In the genomic region with DNA sequence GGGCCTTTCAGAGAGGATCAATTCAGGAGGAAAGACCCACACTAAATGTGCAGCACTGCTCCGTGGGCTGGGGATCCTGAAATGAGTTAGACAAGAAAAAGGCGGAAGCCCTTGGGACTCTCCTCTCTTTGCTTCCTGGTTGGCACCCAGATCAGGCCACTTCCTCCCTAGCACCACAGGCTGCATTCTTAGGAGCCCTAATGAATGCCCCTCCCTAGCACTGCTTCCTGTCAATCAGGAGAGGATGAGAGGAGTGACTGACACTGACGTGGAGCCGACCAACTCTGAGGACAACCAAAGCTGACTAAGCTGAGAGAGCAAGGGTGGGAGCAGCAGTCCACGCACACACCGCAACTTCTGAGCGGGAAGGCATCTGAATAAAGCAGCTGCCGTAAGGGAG, we compare ENCODE assay signal across 9 mouse cellular contexts.
DNase-seq lines count a peak whose midpoint lies in the region; TF ChIP-seq lines count a peak whose summit lies in the region.
"Had no signal": no experiment of that assay in that cellular context is flagged by ENCODE, and none has a peak within 500 bp of the region (broad histone marks: within the 10 kb centered on the region; RNA-seq: fewer than 3 reads in every experiment).

No protein-coding gene starts in this region.

- TF ChIP-seq EP300 in CH12.LX (IDR thresholded peaks at IDR 0.05; ENCODE audit: low read length), result no peak

- H3K9me3 ChIP-seq in CH12.LX (replicated peaks; ENCODE audit: low read length), result no peaks in the 10 kb centered on the region

- peak; percentile 10 for DNase-seq in CH12.LX (ENCODE audit: extremely low read depth)
- DNase-seq in ZHBTc4 (ENCODE audit: low read depth, low spot score), result peak; percentile 70
- DNase-seq in induced T-regulatory cell, adult 2 months (ENCODE audit: low read depth), result peak; percentile 55
- DNase-seq in ovary, postnatal 36 days (ENCODE audit: low spot score), result no peak
- no peak for DNase-seq in adrenal gland, postnatal 10 days
- DNase-seq in c-Kit-positive CD71-positive TER-119-positive erythroid progenitor cells, embryonic 14.5 days (ENCODE audit: low spot score), result no peak
- DNase-seq: gastrocnemius, adult 2 months; thymus, postnatal 36 days had no signal

- in situ Hi-C loops in CH12.LX (cut with MboI; ENCODE audit: low pct_ligation_motif_present, low pct_unique_long_range_greater_than_20kb, low sequenced_read_pairs), result no loop called here

- no peak overlapping the region for H3K27ac ChIP-seq in CH12.LX (ENCODE audit: insufficient read depth, low read depth)
- peak overlapping the region; percentile 59 for H3K27ac ChIP-seq in macrophage
- H3K27ac ChIP-seq: gastrocnemius, adult 2 months had no signal

- dilution Hi-C loops in CH12.LX (cut with MboI; ENCODE audit: extremely low pct_ligation_motif_present, extremely low pct_unique_long_range_greater_than_20kb, low sequenced_read_pairs), result no loop called here

- 46% methylated on average over 8 of the region's 8 CpGs for WGBS in macrophage (ENCODE audit: missing documents)

- H3K36me3 ChIP-seq in CH12.LX (replicated peaks in 1 of 2; ENCODE audit: control insufficient read depth in 1 of 2, insufficient read depth in 1 of 2, low read length in 1 of 2), result peaks cover 66 to 92% of the 10 kb centered on the region in 2 experiments
- peaks cover 57% of the 10 kb centered on the region; the same call in 1 of the 2 replicates for H3K36me3 ChIP-seq in macrophage (ENCODE audit: inconsistent target)

- no peak overlapping the region for H3K4me2 ChIP-seq in CH12.LX (ENCODE audit: insufficient read depth, low read depth, poor library complexity, severe bottlenecking)

- no peak for TF ChIP-seq POLR2A in CH12.LX (IDR thresholded peaks at IDR 0.05; ENCODE audit: low read depth, low read length)

- no peaks in the 10 kb centered on the region for H3K4me1 ChIP-seq in CH12.LX (ENCODE audit: control insufficient read depth in 1 of 2, insufficient read depth in 2 of 2)

- no peak overlapping the region for H3K9ac ChIP-seq in CH12.LX (ENCODE audit: insufficient read depth, low read depth)

- TF ChIP-seq RAD21 in CH12.LX (IDR thresholded peaks at IDR 0.05; ENCODE audit: low read depth, low read length), result no peak

- no peak overlapping the region for H3K4me3 ChIP-seq in CH12.LX (replicated peaks in 1 of 3; ENCODE audit: low read depth in 2 of 3, low read length in 2 of 3, poor library complexity in 1 of 3)
- no peak overlapping the region for H3K4me3 ChIP-seq in macrophage (ENCODE audit: inconsistent target)
- H3K4me3 ChIP-seq: gastrocnemius, adult 2 months had no signal

- no peaks in the 10 kb centered on the region for H3K79me2 ChIP-seq in CH12.LX (replicated peaks; ENCODE audit: control insufficient read depth, extremely low read depth, insufficient read depth, poor library complexity, severe bottlenecking)
- no peaks in the 10 kb centered on the region for H3K79me2 ChIP-seq in macrophage (ENCODE audit: inconsistent target)

- no peak for TF ChIP-seq CTCF in CH12.LX (conservative IDR thresholded peaks at IDR 0.05 in 1 of 2, IDR thresholded peaks at IDR 0.05 in 1 of 2; ENCODE audit: low read depth in 2 of 2, low read length in 2 of 2)

- no peaks in the 10 kb centered on the region for H3K27me3 ChIP-seq in CH12.LX (replicated peaks)

TF ChIP-seq in CH12.LX, 34 proteins besides CTCF, POLR2A, EP300 and RAD21:
- TF ChIP-seq USF2 (conservative IDR thresholded peaks at IDR 0.05; ENCODE audit: low read depth, low read length) (no peak), UBTF (IDR thresholded peaks at IDR 0.05; ENCODE audit: low read depth, low read length) (no peak), CHD2 (IDR thresholded peaks at IDR 0.05; ENCODE audit: low read length) (no peak), POLR2AphosphoS2 (IDR thresholded peaks at IDR 0.05; ENCODE audit: low read depth, low read length) (no peak)
TF ChIP-seq in CH12.LX: peak in this region for 0.

Comparison
In these comparisons a context has a peak if more than half of its experiments do, and no peak if none do; other contexts are left out.
1. DNase-seq: peak in CH12.LX (single experiment), ZHBTc4 (single experiment) and induced T-regulatory cell, adult 2 months (single experiment); none in ovary, postnatal 36 days (single experiment), adrenal gland, postnatal 10 days (single experiment) and c-Kit-positive CD71-positive TER-119-positive erythroid progenitor cells, embryonic 14.5 days (single experiment).